Mouse (Mus musculus) testis, adult 2 months (tissue): ENCODE measurements at regions not wholly inside any gene's neighbourhood (a gene's known extent, or its start where the extent isn't known, plus 50 kb on each side); places are given as distances from the start of the nearest gene placed in this dataset.

Experiments used
- CTCF ChIP-seq: fragments of 200-500 bp; IDR thresholded peaks from 2 replicates; pipeline ENCODE4 v1.5.1; 2012; ENCODE audit warnings: low read depth, mild to moderate bottlenecking, inconsistent platforms, low read length, moderate library complexity; ENCODE audit not compliant: control insufficient read depth, insufficient read depth, insufficient replicate concordance
- POLR2A ChIP-seq: fragments of 200-500 bp; IDR thresholded peaks from 2 replicates; pipeline ENCODE4 v1.6.1; 2012; ENCODE audit warnings: low read depth, mild to moderate bottlenecking, inconsistent platforms, low read length, moderate library complexity; ENCODE audit not compliant: control insufficient read depth

GRCm38 (mm10) chr4:142983295-142983624, 229.5 kb downstream of the Prdm2 start:
- no peak for TF ChIP-seq POLR2A
- TF ChIP-seq CTCF: no peak
